Mouse (Mus musculus) cerebellum, adult 11 months (tissue): ENCODE measurements around the gene Psmd12.

ENCODE experiments used
- DNase-seq: peaks from one replicate; pipeline ENCODE4 v3.0.0; 2022

Psmd12 gene

DNA sequence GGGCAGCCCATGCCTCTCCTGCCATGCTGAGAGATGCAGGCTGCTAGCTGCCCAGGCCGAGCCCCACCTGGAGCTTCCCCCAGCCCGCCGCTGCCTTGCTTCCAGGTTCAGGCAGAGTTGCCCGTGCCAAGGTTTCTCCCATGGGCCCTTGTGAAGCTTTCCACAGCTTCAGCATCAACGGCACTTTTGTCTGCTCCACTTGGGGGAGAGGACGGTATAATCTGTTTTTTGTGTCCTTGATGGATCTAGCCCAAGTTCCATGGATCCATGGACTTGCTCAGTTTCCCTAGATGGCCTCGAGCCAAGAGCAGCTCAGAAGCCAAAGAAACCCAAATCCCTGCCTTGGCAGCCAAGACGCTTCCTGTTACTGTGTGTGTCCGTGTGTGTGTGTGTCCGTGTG is 33.8 kb downstream of the Psmd12 start:
- DNase-seq, result no peak

DNA sequence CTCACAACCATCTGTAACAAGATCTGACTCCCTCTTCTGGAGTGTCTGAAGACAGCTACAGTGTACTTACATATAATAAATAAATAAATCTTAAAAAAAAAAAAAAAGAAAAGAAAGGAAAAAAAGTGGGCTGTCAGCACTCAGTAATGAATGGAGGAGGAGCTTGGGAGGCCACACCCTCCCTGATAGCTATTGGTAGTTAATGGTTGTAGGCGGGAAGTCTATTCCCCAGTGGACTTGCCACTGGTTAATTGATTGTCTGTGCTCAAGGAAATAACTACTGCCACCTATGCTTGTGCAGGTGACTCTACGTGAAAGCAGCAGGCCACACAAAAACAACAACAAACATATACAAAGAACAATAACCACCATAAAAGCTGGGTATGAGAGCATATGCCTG is 37.1 kb downstream of the Psmd12 start:
- no peak for DNase-seq

DNA sequence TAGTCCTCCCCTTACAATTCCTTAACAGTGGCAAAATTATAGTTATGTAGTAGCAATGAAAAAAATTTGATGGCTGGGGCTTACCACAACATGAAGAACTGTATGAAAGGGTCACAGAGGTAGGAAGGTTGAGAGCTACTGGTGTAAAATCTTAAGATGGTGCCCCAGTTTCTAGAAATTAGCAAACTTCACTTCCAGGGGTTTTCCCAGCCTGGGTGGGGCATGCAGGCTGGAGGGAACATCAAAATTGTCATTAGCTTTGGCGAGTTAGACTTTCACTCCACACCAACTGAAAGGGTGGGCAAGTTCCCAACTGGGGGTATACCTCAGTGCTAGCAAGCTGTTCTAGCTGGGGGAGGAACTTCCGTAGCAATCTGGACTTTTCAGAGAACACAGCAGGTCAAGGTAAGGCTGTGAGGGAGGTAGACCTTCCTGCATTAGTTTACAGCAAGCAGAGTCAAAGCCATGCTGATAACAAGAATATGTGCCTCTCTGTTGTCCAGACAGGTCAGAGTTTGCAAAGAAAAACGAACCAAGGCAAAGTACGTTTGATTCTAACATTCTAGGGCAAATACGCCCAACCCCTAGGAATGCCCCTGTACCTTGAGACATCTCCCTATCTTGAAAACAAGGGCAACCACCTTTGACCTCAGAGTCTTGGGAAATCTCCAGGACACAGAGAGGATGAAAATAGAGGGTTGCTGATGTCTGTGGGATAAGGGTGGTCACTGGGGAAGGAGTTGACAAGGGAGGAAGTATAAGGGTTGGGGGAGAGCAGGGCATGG is 39.6 kb downstream of the Psmd12 start:
- DNase-seq, result no peak

DNA sequence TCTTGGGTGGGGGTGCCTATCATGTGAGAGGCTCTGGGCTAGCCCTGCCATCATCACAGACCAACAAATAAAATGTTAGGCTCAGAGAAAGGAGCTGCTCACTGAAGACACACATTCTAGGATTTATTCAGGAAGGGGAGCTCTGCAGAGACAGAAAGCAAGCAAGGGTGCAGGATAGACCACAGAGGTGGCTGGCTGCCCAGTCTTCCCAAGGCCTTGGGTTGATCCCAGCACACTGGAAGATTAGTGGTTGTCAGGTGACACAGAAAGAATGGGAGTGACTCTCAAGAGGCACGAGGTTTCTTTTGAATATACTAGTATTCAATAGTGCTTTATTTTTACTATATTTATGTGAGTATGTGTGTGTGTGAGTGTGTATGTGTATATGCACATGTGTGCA is 41.9 kb downstream of the Psmd12 start:
- DNase-seq, result no peak

DNA sequence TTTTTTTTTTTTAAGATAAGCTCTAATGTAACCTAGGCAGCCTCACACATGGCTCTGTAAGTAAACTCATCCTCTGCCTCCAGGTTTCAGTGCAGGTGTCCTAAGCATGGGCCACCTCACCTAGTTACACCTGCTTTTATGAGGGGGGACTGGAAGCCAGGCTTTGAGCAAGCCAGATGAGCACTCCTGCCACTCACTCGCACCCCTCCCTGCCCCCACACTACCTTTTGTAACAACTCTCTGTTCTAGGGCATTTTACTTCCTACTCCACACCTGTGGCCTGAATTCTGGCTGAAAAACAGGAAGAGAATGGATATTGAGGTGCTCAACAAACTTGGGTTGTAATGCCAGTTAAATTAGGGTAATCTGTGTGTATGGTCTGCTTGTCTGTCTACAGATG is 45.7 kb downstream of the Psmd12 start:
- no peak for DNase-seq

DNA sequence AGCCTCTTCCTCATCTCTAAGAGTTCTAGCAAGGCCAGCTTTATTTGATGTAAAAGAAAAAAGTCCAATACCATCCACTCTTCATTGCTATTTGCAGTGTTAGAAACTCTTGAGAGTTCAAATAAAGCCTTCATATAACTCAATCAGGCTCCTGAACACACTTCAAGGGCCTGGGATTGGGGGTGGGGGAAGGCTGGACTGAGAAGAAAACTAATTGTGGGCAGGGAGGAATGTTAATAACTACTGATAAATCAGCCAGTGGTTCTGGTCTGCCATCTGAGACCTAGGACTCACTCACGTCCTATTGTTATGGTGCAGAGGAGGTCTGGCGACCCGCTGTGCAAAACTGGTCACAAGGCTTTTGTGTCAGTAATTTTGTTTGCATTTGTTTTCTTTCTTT is 48.3 kb downstream of the Psmd12 start:
- no peak for DNase-seq

DNA sequence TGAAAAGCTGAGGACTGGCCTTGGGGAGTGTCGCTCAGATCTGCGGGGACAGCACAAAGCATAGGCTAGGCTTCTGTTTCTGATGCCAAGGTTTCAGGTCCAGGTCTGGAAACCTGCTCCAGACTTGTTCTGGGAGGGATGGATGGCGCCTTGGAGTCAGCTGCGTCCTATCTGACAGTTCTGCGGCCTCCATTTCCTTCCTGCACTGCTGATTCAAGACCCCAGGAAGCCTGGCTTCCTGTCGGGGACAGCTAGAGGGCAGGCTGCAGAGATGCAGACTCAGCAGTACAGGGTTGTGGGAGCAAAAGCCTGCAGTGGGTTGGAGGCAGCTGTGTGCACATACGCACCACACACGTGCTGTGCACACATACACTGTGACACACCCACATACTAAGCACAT is 50.0 kb downstream of the Psmd12 start:
- no peak for DNase-seq

DNA sequence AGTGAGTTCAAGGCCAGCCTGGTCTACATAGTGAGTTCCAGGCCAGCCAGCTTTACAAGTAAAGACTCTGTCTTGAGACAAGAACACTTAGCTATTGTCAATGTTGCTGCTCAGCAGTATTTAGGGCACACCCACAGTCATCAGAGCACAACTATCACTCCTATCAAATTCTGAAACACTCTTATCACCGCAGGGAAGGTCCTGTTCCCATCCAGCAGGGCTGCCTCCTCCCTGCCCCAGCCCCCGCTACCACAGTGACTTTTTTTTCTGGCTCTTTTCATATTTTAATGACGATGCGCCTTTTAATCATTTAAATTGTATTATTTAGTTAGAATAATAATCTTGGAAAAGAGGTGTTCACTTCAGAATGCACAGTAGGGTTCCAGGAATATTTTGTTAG is 52.2 kb downstream of the Psmd12 start:
- no peak for DNase-seq

DNA sequence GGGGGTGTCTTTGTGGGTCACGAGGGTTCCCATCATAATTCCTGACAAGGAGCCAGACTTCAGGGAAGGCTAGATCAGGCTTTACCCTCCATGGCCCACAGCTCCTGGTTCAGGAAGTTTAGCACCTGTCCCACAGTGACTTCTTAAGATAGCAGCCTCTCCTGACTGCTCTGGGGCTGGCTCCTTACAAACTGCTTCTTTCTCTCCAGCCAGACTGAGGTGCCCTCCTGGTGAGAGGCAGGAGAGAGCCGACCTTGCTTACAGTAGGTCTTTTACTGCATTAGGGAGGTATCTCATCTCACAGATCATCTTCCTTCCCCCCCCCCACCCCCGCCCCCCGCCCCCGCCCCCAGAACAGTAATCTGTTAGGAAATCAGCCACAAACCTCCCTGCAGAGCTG is 53.0 kb downstream of the Psmd12 start:
- DNase-seq, result no peak

DNA sequence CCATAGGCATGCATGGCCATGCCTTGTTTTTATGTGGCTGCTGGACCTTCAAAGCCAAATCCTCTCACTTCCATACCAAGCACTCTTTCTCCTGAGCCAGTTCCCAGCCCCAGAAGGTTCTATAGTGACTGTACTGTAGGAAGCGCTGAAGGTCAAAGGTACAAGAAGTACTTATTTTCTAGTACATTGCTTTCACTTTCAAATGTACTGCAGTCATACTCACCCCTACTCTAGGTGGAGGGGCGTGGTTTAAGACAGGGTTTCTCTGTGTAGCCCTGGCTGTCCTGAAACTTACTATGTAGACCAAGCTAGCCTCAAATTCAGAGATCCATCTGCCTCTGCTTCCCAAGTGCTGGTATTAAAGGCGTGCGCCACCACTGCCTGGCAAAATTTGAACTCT is 59.7 kb downstream of the Psmd12 start:
- DNase-seq, result no peak

DNA sequence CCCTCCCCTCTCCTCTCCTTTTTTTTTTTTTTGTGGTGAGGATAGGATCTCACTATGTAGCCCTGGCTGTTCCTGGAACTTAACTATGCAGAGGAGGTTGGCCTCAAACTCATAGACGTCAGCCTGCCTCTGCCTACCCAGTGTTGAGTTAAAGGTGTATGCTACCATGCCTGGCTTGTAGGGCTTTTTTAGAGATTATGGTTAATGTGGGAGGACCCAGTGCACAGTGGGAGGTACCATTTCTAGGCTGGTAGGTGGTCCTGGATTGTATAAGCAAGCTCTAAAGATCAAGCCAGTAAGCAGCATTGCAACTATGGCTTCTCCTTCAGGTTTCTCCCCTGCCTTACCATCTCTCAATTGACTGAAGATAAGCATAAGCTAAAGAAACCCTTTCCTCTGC is 61.1 kb downstream of the Psmd12 start:
- DNase-seq, result no peak

DNA sequence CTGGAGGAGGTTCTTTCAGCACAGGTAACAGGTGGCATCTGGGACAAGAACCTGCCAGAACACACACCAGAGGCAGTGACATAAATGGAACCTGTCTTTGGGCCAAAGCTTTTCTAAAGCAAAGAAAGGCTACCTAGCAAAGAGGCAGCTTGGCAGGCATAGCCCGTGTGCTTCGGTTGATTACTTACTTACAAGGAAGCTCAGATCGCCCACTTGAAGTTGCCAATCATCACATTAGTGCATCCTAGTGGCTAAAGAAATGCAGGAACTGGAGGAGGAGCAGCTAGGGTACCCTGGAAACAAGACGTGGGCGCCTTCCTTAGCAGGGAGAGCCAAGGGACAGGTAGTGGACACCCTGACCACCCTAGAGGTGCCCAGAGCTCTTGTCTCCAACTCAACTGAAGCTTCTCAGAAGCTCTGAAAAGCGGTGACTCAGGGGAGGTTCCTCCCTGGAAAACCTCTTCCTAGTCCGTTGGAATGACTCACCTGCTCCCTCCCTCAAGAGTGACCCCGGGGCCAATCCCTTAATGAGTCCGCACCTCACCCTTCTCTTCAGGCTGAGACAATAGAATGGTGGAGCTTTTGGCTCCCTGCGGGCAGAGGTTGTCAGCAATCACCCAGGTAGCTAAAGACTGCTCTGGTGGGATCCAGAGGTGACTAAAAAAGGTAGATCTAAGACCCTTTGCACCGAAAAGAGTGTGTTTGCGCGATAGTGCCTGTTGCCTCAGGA is 66.6 kb downstream of the Psmd12 start:
- DNase-seq, result no peak

DNA sequence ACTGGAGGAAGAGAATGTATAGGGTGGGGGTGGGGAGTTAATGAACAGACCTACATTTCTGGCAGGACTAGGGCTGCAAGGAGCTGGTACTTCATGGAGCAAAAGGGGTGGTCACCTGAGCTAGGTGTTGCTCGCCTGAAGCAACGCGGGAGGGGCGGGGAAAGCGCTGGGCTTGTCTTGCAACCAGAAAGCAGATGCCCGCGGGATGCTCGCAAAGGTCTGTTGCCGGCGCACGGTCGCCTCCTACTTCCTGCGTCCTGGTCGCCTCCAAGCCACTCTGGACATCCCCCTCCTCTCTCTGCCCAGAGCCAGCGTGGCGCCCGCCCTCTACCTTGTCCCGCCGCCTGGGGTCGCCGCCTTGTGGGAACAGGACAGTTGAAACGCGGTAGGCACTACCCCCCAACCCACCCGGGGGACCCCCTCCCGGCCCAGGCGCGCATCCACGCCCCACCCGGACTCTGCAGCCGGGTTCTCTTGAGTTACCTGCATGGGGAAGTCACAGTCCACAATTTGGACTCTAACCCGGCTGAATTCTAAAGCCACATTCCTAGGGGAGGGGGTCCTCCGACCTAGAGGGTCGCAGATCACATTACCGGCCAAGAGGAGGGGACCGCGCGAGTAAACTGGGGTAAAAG is 67.5 kb downstream of the Psmd12 start:
- peak; percentile 25 for DNase-seq

DNA sequence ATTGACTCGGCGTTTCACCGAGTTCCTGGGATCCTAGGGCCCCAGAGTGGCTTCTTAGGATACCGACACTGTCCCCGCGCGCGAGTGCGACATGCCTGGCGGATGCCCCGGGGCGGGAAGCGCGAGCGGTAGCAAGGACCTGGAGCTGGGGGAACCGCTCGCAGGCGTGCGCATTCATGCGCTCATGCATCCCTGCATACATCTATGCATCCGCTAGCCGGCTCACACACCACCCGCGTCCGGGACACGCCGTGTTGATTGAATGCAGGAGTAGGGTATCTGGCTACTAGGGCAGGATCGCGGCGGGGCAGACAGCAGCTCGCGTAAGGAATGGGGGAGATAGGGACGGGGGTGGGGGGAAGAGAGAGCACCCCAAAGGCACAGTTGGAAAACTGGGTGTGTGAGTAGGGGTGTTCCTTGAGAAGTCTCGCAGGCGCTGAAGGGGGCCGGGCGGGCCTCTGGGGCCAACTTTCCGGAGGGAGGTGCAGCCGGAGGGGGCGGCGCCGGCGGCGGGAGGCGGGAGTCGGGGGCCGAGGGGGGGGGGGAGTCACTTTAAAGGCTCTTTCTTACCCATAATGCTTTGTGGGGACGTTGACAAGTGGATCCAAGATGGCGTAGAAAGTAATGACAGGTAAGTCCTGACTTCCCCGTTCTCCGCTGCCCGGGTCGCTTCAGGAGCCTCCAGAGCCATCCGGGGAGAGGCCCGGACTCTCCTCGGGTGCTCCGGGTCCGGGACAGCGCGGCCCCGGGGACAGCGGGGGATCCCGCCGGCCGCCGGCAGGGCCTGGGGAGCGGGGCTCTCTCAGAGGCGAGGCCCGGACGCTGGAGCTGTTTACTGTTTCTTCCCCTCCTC is 68.3 kb downstream of the Psmd12 start, which contains the start of gene Helz:
Gene Helz (plus strand): TSS at position 580 of the 853 bp plus-strand sequence.
- peak; percentile 39 for DNase-seq

DNA sequence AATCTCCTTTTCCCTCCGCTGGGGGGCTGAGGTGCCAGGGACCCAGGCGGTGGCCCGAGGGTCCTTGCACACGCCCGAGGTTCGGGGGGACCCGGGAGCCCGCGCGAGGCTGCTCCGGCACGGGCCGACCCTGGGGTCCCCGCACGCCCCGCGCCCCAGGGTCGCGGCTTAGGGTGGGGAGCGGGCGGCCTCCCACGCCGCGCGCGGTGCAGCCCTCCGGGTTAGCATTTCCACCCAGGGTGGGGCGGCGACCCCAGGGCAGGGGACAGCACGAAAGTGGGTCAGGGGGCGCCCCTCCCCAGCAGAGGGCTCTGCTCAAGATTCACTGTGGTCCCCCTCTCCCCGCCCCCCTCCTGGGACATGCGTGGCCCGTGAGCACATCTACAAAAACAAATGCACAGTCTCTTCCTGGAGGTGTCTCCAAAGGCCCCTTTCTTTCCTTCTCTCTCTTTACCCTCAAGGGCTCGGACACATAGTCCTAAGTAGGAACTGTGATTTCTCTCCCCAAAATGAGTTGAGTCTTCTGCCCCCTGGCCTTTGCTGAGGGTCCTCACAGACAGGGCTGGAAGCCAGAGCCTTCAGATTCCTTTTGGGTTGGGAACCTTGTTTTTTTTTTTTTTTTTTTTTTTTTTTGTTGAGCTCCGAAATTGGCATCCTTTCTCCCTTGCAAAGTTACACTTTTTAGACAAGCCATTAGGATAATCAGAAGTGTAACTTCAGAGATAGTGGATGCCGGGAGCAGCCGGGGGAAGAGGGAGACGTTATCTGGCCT is 69.1 kb downstream of the Psmd12 start:
- no peak for DNase-seq
